Mouse (Mus musculus): ENCODE results near the gene Fgfr2.

Fgfr2 gene

GRCm38 (mm10) chr7:130812407-130812806 lies 2310.7 kb downstream of the Fgfr2 start:
- no peak for DNase-seq (ENCODE audit: low spot score in 2 of 2)

- no peak for DNase-seq (ENCODE audit: low spot score in 2 of 2)
These were observed 2312.9 kb downstream of the Fgfr2 start for GRCm38 (mm10) chr7:130810238-130810637.

- no peak for DNase-seq (ENCODE audit: low spot score in 2 of 2)
These were observed 2314.5 kb downstream of the Fgfr2 start for GRCm38 (mm10) chr7:130808694-130809093.

- DNase-seq (ENCODE audit: low spot score in 2 of 2) = peak; percentile 18 to 34
These were observed 2315.4 kb downstream of the Fgfr2 start for GRCm38 (mm10) chr7:130807749-130808148.

GRCm38 (mm10) chr7:130804991-130805390 lies 2318.2 kb downstream of the Fgfr2 start:
- no peak for DNase-seq (ENCODE audit: low spot score in 2 of 2)

GRCm38 (mm10) chr7:130803251-130803825 lies 2319.8 kb downstream of the Fgfr2 start:
- no peak for DNase-seq (ENCODE audit: low spot score in 2 of 2)

GRCm38 (mm10) chr7:130801811-130802210 lies 2321.3 kb downstream of the Fgfr2 start:
- DNase-seq (ENCODE audit: low spot score in 2 of 2) = no peak

GRCm38 (mm10) chr7:130800681-130801080 lies 2322.5 kb downstream of the Fgfr2 start:
- no peak for DNase-seq (ENCODE audit: low spot score in 2 of 2)

- no peak for DNase-seq (ENCODE audit: low spot score in 2 of 2)
These were observed 2323.7 kb downstream of the Fgfr2 start for GRCm38 (mm10) chr7:130799418-130799817.

- no peak for DNase-seq (ENCODE audit: low spot score in 2 of 2)
These were observed 2325.6 kb downstream of the Fgfr2 start for GRCm38 (mm10) chr7:130797524-130797923.

- no peak for DNase-seq (ENCODE audit: low spot score in 2 of 2)
These were observed 2326.4 kb downstream of the Fgfr2 start for GRCm38 (mm10) chr7:130796786-130797185.

GRCm38 (mm10) chr7:130793671-130794070 lies 2329.5 kb downstream of the Fgfr2 start:
- no peak for DNase-seq (ENCODE audit: low spot score in 2 of 2)

GRCm38 (mm10) chr7:130789456-130789855 lies 2333.7 kb downstream of the Fgfr2 start:
- DNase-seq (ENCODE audit: low spot score in 2 of 2) = no peak

GRCm38 (mm10) chr7:130788950-130789349 lies 2334.2 kb downstream of the Fgfr2 start:
- DNase-seq (ENCODE audit: low spot score in 2 of 2) = no peak

- no peak for DNase-seq (ENCODE audit: low spot score in 2 of 2)
These were observed 2335.6 kb downstream of the Fgfr2 start for GRCm38 (mm10) chr7:130787537-130787936.

GRCm38 (mm10) chr7:130786708-130787107 lies 2336.4 kb downstream of the Fgfr2 start:
- DNase-seq (ENCODE audit: low spot score in 2 of 2) = no peak

- no peak for DNase-seq (ENCODE audit: low spot score in 2 of 2)
These were observed 2337.1 kb downstream of the Fgfr2 start for GRCm38 (mm10) chr7:130785923-130786575.

- no peak for DNase-seq (ENCODE audit: low spot score in 2 of 2)
These were observed 2340.6 kb downstream of the Fgfr2 start for GRCm38 (mm10) chr7:130782501-130783050.

- DNase-seq (ENCODE audit: low spot score in 2 of 2) = no peak
These were observed 2342.2 kb downstream of the Fgfr2 start for GRCm38 (mm10) chr7:130780866-130781419.

GRCm38 (mm10) chr7:130773914-130774630 lies 2349.1 kb downstream of the Fgfr2 start, which contains the start of gene Btbd16:
Btbd16 (plus strand) TSS chr7:130774069.
- no peak for DNase-seq (ENCODE audit: low spot score in 2 of 2)

- no peak for DNase-seq (ENCODE audit: low spot score in 2 of 2)
These were observed 2349.8 kb downstream of the Fgfr2 start for GRCm38 (mm10) chr7:130773171-130773830.

- DNase-seq (ENCODE audit: low spot score in 2 of 2) = peak in 1 of 2 experiments; percentile 72
These were observed 2352.4 kb downstream of the Fgfr2 start for GRCm38 (mm10) chr7:130770707-130771106.
